Mouse (Mus musculus) stomach, postnatal 0 days (tissue): ENCODE data around the gene Il20.

Source experiments
- CTCF ChIP-seq: IDR thresholded peaks from 2 replicates; pipeline ENCODE4 v1.5.1; 2016; ENCODE audit warnings: antibody characterized with exemption, low read depth, mild to moderate bottlenecking, moderate library complexity
- EP300 ChIP-seq: optimal IDR thresholded peaks from 2 replicates; pipeline ENCODE3; 2016; ENCODE audit warnings: antibody characterized with exemption

- TF ChIP-seq CTCF (no peak), EP300 (no peak)
Observed at GRCm38 (mm10) chr1:130936351-130936750, 25.1 kb upstream of the Il20 start.
